Mouse (Mus musculus): ENCODE measurements around the gene R3hdm1.

DNA sequence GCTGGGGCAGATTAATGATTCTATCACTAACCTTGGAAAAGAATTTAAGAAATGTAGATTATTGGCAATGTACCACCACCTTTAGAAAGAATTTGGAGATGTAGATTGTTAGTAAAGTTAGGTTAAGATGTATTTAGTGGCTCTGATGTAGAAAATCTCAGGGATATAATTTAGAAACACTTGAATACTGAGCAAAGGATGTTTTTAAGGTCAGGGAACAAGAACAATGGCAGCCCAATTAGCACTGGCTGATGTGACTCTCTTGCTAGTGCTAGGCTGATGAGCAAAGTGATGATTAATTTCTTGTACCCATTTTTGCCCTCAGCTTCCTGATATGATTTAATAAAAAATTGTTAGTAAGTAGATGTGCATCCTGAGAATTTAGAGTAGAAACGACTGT lies 41.7 kb upstream of the R3hdm1 start:
- TF ChIP-seq POLR2A (IDR thresholded peaks at IDR 0.05; ENCODE audit: borderline replicate concordance, control insufficient read depth, low read depth, low read length) (no peak), CTCF (IDR thresholded peaks at IDR 0.05; ENCODE audit: control insufficient read depth, insufficient read depth, low read length) (no peak)

Measured in bone marrow, adult 2 months (tissue).